Mouse (Mus musculus) E14TG2a.4 (cell line): ENCODE results near the gene Mecr.

Source experiments
- CTCF ChIP-seq: conservative IDR thresholded peaks from 2 replicates; pipeline ENCODE4 v1.5.1; 2014; ENCODE audit warnings: low read length
- NANOG ChIP-seq: IDR thresholded peaks from 2 replicates; pipeline ENCODE4 v1.6.1; 2014; ENCODE audit warnings: borderline replicate concordance, low read length, mixed read lengths
- POU5F1 ChIP-seq: IDR thresholded peaks from 2 replicates; pipeline ENCODE4 v1.6.1; 2014; ENCODE audit warnings: low read length, borderline replicate concordance

DNA sequence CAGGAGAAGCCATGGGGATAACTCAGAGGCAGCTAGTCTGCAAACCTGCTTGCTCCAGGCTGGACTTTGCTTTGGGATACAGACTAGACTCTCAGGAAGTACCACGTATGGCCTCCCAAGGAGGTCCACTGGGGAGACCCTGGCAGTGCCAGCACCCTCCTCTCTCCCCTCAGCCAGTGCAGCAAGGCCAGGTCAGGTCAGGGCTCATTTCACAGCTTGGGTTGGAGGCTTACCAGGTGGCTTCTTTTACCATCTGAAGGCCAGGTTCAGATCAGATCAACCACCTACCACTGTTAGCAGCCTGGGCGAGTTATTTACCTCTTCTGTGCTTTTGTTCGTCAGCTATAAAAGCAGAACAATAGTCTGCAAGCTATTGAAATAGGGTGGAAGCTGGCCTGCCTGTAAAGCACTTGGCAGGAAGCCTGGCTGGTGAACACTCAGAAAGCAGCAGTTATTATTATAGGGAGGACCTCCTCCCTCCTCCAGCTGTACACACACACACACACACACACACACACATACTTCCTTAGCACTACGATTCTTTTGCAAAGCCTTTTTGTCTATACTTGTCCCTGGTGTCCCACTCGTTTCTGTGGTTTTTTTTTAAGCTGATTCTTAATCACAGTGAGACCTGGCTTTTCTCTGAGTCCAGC lies 6.8 kb downstream of the Mecr start:
- TF ChIP-seq CTCF (no peak), NANOG (no peak), POU5F1 (no peak)
